Mouse (Mus musculus): ENCODE results near the gene Stim2. TPM values are rescaled to one million over a fixed set of nuclear protein-coding genes. Genes with fewer than 3 reads are reported as not detected.

Gene Stim2
- polyA plus RNA-seq, 1 experiment from 2014 or later, result 14.0 TPM

- Histone ChIP-seq H3K4me3 (ENCODE audit: low read depth, low read length) (no peak overlapping the region), H3K9me3 (ENCODE audit: control insufficient read depth, low read length) (no peaks in the 10 kb centered on the region), H3K9ac (ENCODE audit: low read length) (no peak overlapping the region), H3K4me1 (replicated peaks; ENCODE audit: control insufficient read depth, insufficient read depth) (no peaks in the 10 kb centered on the region), H3K27me3 (ENCODE audit: control insufficient read depth, insufficient read depth, low read length) (no peaks in the 10 kb centered on the region), H3K4me2 (replicated peaks; ENCODE audit: low read depth) (no peak overlapping the region), H3K36me3 (ENCODE audit: control insufficient read depth, insufficient read depth, low read length) (no peaks in the 10 kb centered on the region), H3K27ac (replicated peaks) (peak overlapping the region; percentile 58; the same call in 1 of the 2 replicates)
- no peak for ATAC-seq (ENCODE audit: low FRiP score, low TSS enrichment)
- DNase-seq (ENCODE audit: low spot score), result no peak
- WGBS, result 47% methylated on average over 4 of the region's 4 CpGs
- TF ChIP-seq CTCF (IDR thresholded peaks at IDR 0.05; ENCODE audit: low read depth), result no peak
- TF ChIP-seq EP300 (optimal IDR thresholded peaks at IDR 0.05), result no peak
These were observed 21.2 kb downstream of the Stim2 start for GRCm38 (mm10) chr5:54019546-54019945.

GRCm38 (mm10) chr5:54024610-54025009 is 26.3 kb downstream of the Stim2 start:
- no peaks in the 10 kb centered on the region for H3K27me3 ChIP-seq (ENCODE audit: control insufficient read depth, insufficient read depth, low read length)
- no peaks in the 10 kb centered on the region for H3K9me3 ChIP-seq (ENCODE audit: control insufficient read depth, low read length)
- H3K36me3 ChIP-seq (ENCODE audit: control insufficient read depth, insufficient read depth, low read length), result no peaks in the 10 kb centered on the region
- WGBS, result 39% methylated on average over 3 of the region's 3 CpGs
- no peak overlapping the region for H3K9ac ChIP-seq (ENCODE audit: low read length)
- no peak overlapping the region for H3K4me2 ChIP-seq (replicated peaks; ENCODE audit: low read depth)
- H3K4me3 ChIP-seq (ENCODE audit: low read depth, low read length), result no peak overlapping the region
- no peaks in the 10 kb centered on the region for H3K4me1 ChIP-seq (replicated peaks; ENCODE audit: control insufficient read depth, insufficient read depth)
- DNase-seq (ENCODE audit: low spot score) (peak; percentile 53), ATAC-seq (ENCODE audit: low FRiP score, low TSS enrichment) (peak; percentile 98)
- no peak overlapping the region; the same call in 1 of the 2 replicates for H3K27ac ChIP-seq (replicated peaks)
- no peak for TF ChIP-seq EP300 (optimal IDR thresholded peaks at IDR 0.05)
- no peak for TF ChIP-seq CTCF (IDR thresholded peaks at IDR 0.05; ENCODE audit: low read depth)

- Histone ChIP-seq H3K4me2 (replicated peaks; ENCODE audit: low read depth) (no peak overlapping the region), H3K27ac (replicated peaks) (no peak overlapping the region), H3K27me3 (ENCODE audit: control insufficient read depth, insufficient read depth, low read length) (no peaks in the 10 kb centered on the region), H3K4me1 (replicated peaks; ENCODE audit: control insufficient read depth, insufficient read depth) (no peaks in the 10 kb centered on the region), H3K36me3 (ENCODE audit: control insufficient read depth, insufficient read depth, low read length) (no peaks in the 10 kb centered on the region), H3K9me3 (ENCODE audit: control insufficient read depth, low read length) (no peaks in the 10 kb centered on the region), H3K9ac (ENCODE audit: low read length) (no peak overlapping the region), H3K4me3 (ENCODE audit: low read depth, low read length) (no peak overlapping the region)
- no peak for DNase-seq (ENCODE audit: low spot score)
- TF ChIP-seq CTCF (IDR thresholded peaks at IDR 0.05; ENCODE audit: low read depth) (no peak), EP300 (optimal IDR thresholded peaks at IDR 0.05) (no peak)
- 71% methylated on average over 2 of the region's 2 CpGs for WGBS
- no peak for ATAC-seq (ENCODE audit: low FRiP score, low TSS enrichment)
These were observed 27.3 kb downstream of the Stim2 start for GRCm38 (mm10) chr5:54025630-54026029.

GRCm38 (mm10) chr5:54033217-54033616 is 34.9 kb downstream of the Stim2 start:
- no peak for ATAC-seq (ENCODE audit: low FRiP score, low TSS enrichment)
- no peak overlapping the region for H3K4me2 ChIP-seq (replicated peaks; ENCODE audit: low read depth)
- no peak for DNase-seq (ENCODE audit: low spot score)
- no peak overlapping the region for H3K4me3 ChIP-seq (ENCODE audit: low read depth, low read length)
- no peaks in the 10 kb centered on the region for H3K36me3 ChIP-seq (ENCODE audit: control insufficient read depth, insufficient read depth, low read length)
- no peak for TF ChIP-seq EP300 (optimal IDR thresholded peaks at IDR 0.05)
- TF ChIP-seq CTCF (IDR thresholded peaks at IDR 0.05; ENCODE audit: low read depth), result no peak
- H3K4me1 ChIP-seq (replicated peaks; ENCODE audit: control insufficient read depth, insufficient read depth), result no peaks in the 10 kb centered on the region
- no peak overlapping the region for H3K27ac ChIP-seq (replicated peaks)
- no peak overlapping the region for H3K9ac ChIP-seq (ENCODE audit: low read length)
- 81% methylated on average over 5 of the region's 5 CpGs for WGBS
- no peaks in the 10 kb centered on the region for H3K27me3 ChIP-seq (ENCODE audit: control insufficient read depth, insufficient read depth, low read length)
- no peaks in the 10 kb centered on the region for H3K9me3 ChIP-seq (ENCODE audit: control insufficient read depth, low read length)

- no peaks in the 10 kb centered on the region for H3K27me3 ChIP-seq (ENCODE audit: control insufficient read depth, insufficient read depth, low read length)
- no peak for TF ChIP-seq CTCF (IDR thresholded peaks at IDR 0.05; ENCODE audit: low read depth)
- no peak for TF ChIP-seq EP300 (optimal IDR thresholded peaks at IDR 0.05)
- H3K4me1 ChIP-seq (replicated peaks; ENCODE audit: control insufficient read depth, insufficient read depth), result no peaks in the 10 kb centered on the region
- 60% methylated on average over 1 of the region's 1 CpGs for WGBS
- ATAC-seq (ENCODE audit: low FRiP score, low TSS enrichment) (no peak), DNase-seq (ENCODE audit: low spot score) (no peak)
- no peak overlapping the region for H3K4me3 ChIP-seq (ENCODE audit: low read depth, low read length)
- H3K4me2 ChIP-seq (replicated peaks; ENCODE audit: low read depth), result no peak overlapping the region
- no peak overlapping the region for H3K27ac ChIP-seq (replicated peaks)
- H3K9me3 ChIP-seq (ENCODE audit: control insufficient read depth, low read length), result no peaks in the 10 kb centered on the region
- H3K36me3 ChIP-seq (ENCODE audit: control insufficient read depth, insufficient read depth, low read length), result no peaks in the 10 kb centered on the region
- no peak overlapping the region for H3K9ac ChIP-seq (ENCODE audit: low read length)
These were observed 36.4 kb downstream of the Stim2 start for GRCm38 (mm10) chr5:54034680-54035079.

GRCm38 (mm10) chr5:54038615-54039014 is 40.3 kb downstream of the Stim2 start:
- Histone ChIP-seq H3K4me3 (ENCODE audit: low read depth, low read length) (no peak overlapping the region), H3K4me2 (replicated peaks; ENCODE audit: low read depth) (no peak overlapping the region), H3K9me3 (ENCODE audit: control insufficient read depth, low read length) (no peaks in the 10 kb centered on the region), H3K36me3 (ENCODE audit: control insufficient read depth, insufficient read depth, low read length) (no peaks in the 10 kb centered on the region), H3K27me3 (ENCODE audit: control insufficient read depth, insufficient read depth, low read length) (no peaks in the 10 kb centered on the region), H3K4me1 (replicated peaks; ENCODE audit: control insufficient read depth, insufficient read depth) (no peaks in the 10 kb centered on the region), H3K9ac (ENCODE audit: low read length) (no peak overlapping the region), H3K27ac (replicated peaks) (no peak overlapping the region; the same call in 1 of the 2 replicates)
- no peak for TF ChIP-seq CTCF (IDR thresholded peaks at IDR 0.05; ENCODE audit: low read depth)
- no peak for TF ChIP-seq EP300 (optimal IDR thresholded peaks at IDR 0.05)
- DNase-seq (ENCODE audit: low spot score) (no peak), ATAC-seq (ENCODE audit: low FRiP score, low TSS enrichment) (no peak)
- 77% methylated on average over 4 of the region's 4 CpGs for WGBS

Data from stomach, postnatal 0 days (tissue).